Mouse (Mus musculus): ENCODE results near the gene Sp1.

The Sp1 gene

DNA sequence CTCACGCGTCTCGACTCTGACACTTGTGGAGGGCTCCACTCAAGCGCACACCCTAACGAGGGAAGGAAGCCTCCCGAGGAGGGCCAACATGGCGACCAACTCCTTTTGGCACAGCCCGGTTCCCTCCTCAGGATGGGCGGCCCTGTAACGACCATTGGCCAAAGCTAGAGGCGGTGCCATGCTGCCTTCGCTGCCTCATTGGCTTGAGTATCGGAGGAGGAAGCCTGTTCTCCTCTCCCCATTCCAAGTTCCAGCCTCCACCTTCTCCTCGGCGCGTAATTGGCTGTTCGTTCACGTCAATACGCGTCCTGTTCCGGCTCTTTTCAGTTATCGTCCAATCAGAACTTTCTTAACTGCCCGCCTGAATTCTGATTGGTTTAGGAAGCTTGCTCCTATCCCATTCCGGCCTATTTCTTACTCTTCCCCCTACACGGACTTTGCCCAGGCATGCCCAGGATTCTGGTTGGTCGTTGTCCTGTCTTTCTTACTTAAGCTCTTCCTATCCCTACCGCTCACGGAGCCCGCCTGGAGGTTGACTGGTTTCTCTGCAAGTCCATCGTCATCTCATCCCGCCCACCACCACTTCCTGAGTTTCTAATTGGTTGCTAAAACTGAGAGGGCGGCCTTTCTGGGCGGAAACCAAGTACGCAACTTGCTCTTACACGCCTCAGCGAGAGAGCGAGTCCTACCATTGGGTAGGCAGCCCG is at the start of gene Sp1:
TSS of gene Sp1 (plus strand) at position 655 of the 707 bp plus-strand sequence.
- DNase-seq (ENCODE audit: low spot score): peak; percentile 100

DNA sequence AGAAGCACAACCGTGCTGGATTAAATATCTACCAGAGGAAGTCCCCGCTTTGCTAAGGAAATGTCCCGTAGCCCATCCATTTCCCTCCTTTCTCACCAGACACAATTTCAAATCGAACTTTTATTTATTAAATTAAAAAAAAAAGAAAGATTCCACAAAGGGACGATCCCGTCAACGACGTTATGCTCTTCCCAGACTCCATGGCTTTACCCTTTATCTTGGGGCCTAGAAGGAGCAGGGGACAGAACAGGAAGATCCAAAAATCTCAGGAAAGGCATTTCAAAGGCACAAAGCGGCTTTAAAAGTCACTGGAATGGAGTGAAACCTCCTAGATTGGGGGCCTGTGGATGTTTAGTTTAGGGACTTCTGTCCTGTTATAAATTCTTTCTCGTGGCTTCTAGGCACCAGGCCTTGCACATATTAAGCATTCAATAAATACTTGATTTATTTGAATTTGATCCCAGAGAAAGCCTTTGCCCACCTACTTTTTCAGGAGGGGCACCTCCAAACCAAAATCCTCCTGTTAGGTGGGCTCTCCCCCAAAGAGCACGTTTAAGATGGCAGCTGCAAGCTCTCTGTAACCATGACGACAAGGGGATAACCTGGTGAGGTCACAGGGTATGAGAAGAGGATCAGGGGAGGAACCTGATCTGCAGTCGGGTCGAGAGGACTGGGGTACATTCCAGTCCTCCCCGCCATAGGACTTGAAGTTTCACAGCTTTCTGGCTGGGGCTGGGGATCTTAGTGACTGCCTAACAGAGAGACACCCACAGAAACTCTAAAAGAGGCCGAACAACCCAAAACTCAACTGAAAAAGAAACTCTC is 49.2 kb upstream of the Sp1 start:
- no peak for DNase-seq (ENCODE audit: low spot score)

- no peak for DNase-seq (ENCODE audit: low spot score)
Observed at GRCm38 (mm10) chr15:102358126-102358525, 47.8 kb upstream of the Sp1 start.

DNA sequence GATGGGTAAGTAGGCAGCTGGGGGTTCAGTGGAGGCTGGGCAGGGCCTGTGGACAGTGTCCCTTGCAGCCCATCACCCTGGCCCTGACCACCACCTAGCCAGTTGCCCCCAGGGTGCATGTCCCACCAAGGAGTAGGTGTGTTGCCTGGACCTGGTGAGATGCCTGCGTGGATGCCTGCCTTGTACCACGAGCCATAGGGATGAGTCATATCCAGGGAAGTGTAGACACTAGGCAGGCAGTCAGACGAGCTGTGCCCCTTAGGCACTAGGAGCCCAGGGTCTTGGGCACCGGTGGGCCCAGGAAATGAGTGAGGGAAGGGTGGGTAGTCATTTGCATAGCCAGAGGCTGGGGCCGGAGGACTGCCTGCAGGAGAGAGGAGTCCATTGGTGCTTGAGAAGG is 47.1 kb upstream of the Sp1 start:
- no peak for DNase-seq (ENCODE audit: low spot score)

GRCm38 (mm10) chr15:102362648-102363047 is 43.3 kb upstream of the Sp1 start:
- no peak for DNase-seq (ENCODE audit: low spot score)

GRCm38 (mm10) chr15:102364678-102365077 is 41.3 kb upstream of the Sp1 start:
- DNase-seq (ENCODE audit: low spot score): no peak

- no peak for DNase-seq (ENCODE audit: low spot score)
Observed at GRCm38 (mm10) chr15:102366238-102366637, 39.7 kb upstream of the Sp1 start.

- DNase-seq (ENCODE audit: low spot score): no peak
Observed at GRCm38 (mm10) chr15:102366733-102367344, 39.1 kb upstream of the Sp1 start, which contains the start of gene Sp7. Gene Sp7, minus strand, starts transcription at chr15:102367182.

DNA sequence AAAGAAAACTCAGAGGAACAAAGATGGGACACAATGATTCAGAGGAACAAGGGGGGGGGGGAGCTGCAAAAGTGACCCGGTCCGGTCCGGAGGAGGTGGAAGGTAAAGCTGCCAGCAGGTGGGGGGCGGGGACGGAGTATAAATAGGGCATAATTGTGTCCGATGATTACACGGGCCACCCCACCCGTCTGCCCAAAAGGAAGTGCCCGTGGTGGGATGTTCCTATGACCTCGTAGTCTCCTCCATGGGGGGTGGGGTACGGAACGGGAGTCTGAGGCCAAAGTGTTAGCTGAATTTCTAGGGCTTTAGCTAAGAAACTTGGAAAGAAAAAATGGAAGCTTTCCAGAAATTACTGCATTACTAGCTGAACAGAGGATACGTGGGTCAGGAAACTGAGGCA is 36.0 kb upstream of the Sp1 start:
- no peak for DNase-seq (ENCODE audit: low spot score)

DNA sequence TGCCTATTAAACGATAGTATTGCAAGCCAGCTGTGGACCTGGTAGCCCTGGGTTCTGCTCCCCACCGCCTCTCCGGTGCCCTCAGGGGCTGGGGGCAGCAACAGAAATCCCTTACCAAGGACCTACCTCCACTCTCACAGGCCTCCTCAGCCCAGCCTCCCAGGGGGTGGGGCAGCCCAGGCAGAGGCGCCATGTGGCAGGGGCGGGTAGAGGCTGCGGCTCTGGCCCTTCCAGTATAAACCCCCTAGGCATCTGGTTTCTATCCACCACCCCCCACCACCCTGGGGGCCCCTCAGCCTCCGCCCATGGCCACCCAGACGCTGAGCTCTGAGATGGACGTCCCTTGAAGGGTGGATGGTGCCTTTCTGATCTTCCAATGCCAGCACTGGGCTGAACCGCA is 35.2 kb upstream of the Sp1 start:
- DNase-seq (ENCODE audit: low spot score): no peak

- peak; percentile 67 for DNase-seq (ENCODE audit: low spot score)
Observed at GRCm38 (mm10) chr15:102376453-102377162, 29.3 kb upstream of the Sp1 start.

GRCm38 (mm10) chr15:102377163-102377543 is 28.8 kb upstream of the Sp1 start:
- peak; percentile 95 for DNase-seq (ENCODE audit: low spot score)

- DNase-seq (ENCODE audit: low spot score): peak; percentile 53
Observed at GRCm38 (mm10) chr15:102377810-102378262, 28.1 kb upstream of the Sp1 start.

DNA sequence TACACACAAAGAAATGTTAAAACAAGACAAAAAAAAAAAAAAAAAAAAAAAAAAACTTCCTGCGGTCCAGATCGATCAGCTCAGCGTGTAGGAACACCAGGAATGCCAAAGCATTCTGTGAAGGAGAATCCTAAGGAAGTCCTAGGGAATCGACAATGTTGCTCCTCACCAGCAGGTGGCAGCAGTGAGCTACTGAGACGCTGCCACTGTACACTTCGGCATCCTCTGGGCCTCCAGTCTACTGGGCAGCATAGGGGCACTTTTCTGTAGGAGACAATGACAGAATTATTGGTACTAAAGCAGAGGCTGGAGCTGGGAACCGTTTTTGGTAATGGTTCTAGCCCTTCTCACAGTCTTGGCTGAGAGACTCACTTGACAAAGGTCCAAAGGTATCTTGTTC is 24.4 kb upstream of the Sp1 start:
- peak; percentile 93 for DNase-seq (ENCODE audit: low spot score)

DNA sequence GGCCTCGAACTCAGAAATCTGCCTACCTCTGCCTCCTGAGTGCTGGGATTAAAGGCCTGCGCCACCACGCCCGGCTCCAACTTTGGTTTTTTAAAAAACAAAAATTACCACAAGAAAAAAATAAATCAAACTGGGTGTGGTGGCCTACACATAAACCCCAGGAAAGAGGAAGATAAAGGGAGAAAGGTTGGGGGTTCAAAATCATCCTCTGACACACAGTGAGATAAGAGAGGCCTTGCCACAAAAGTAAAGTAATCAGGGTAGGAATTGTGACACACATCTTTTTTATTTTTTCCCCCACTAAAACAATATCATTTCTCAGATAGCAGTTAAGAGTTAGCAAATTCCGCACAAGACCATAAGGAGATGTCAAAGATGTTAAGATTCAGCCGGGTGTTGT is 22.3 kb upstream of the Sp1 start:
- no peak for DNase-seq (ENCODE audit: low spot score)

GRCm38 (mm10) chr15:102386640-102387039 is 19.3 kb upstream of the Sp1 start:
- DNase-seq (ENCODE audit: low spot score): no peak

DNA sequence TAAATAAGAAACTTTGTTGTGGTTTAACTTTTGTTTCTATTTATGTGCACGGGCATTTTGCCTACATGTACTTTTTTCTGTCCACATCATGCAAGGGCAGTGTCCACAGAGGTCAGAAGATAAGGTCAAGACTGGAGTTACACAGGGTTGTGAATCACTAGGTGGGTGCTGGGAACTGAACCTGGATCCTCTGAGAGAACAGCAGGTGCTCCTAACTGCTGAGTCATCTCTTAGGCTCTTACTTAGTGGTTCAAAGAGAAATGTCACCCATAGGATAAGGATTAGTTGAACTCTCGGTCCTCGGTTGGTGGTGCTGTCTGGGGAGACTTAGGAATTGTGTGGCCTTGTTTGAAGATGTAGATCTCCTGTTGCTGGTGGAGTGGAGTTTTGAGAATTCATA is 17.0 kb upstream of the Sp1 start:
- no peak for DNase-seq (ENCODE audit: low spot score)

DNA sequence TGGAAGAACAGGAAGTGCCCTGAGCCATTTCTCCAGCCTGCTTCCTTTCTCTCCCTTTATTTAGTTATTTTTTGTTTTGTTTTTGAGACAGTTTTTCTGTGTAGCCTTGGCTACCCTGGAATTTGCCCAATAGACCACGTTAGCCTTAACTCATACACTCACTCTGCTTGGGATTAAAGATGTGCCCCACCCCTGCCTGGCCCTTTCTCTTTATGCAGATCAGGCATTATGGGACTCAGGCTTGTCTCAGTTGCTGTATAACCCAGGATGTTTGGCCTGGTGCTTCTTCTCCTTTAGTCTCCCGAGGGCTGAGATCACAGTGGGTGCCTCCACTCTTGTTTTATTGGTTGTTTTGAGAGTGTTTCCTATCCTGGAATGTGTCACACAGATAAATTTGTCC is 13.4 kb upstream of the Sp1 start:
- DNase-seq (ENCODE audit: low spot score): no peak

GRCm38 (mm10) chr15:102393584-102394014 is 12.3 kb upstream of the Sp1 start:
- no peak for DNase-seq (ENCODE audit: low spot score)

- peak; percentile 86 for DNase-seq (ENCODE audit: low spot score)
Observed at GRCm38 (mm10) chr15:102395061-102395460, 10.9 kb upstream of the Sp1 start.

GRCm38 (mm10) chr15:102398629-102399028 is 7.3 kb upstream of the Sp1 start:
- peak; percentile 67 for DNase-seq (ENCODE audit: low spot score)
